Mouse (Mus musculus): ENCODE measurements around the gene Smim9. TPM values are rescaled to one million over a fixed set of nuclear protein-coding genes. Genes with fewer than 3 reads are reported as not detected.

The Smim9 gene
- total and polyA plus RNA-seq, 3 experiments, result not detected

DNA sequence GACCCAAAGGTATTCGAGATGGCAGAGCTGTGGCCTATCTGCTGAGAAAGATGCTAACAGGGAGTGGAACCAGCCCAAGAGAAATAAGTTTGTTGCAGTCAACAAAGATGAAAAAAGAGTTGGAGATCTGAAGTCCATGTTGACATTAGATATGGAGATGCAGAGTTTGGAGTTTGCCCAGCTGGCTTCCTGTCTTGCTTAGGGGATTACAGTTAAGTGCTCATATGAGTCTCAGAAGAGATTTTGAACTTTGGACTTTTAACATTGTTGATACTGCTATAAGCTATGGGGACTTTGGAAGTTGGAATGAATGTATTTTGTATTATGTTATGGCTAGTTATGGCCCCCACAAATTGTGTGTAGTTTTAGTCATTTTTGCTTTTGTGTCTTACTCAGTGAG lies 11.3 kb downstream of the Smim9 start:
- no peaks in the 10 kb centered on the region for H3K27me3 ChIP-seq (replicated peaks)
- no peaks in the 10 kb centered on the region for H3K36me3 ChIP-seq (replicated peaks in 1 of 2; ENCODE audit: control insufficient read depth in 1 of 2, insufficient read depth in 1 of 2, low read length in 1 of 2)
- no peak overlapping the region for H3K27ac ChIP-seq (ENCODE audit: insufficient read depth, low read depth)
- no peak overlapping the region for H3K9ac ChIP-seq (ENCODE audit: insufficient read depth, low read depth)
- in situ Hi-C loops (cut with MboI; ENCODE audit: low pct_ligation_motif_present, low pct_unique_long_range_greater_than_20kb, low sequenced_read_pairs), result no loop called here
- no peak for DNase-seq (ENCODE audit: extremely low read depth)
- H3K9me3 ChIP-seq (replicated peaks; ENCODE audit: low read length), result no peaks in the 10 kb centered on the region
- no peak overlapping the region for H3K4me2 ChIP-seq (ENCODE audit: insufficient read depth, low read depth, poor library complexity, severe bottlenecking)
- H3K79me2 ChIP-seq (replicated peaks; ENCODE audit: control insufficient read depth, extremely low read depth, insufficient read depth, poor library complexity, severe bottlenecking), result no peaks in the 10 kb centered on the region
- H3K4me1 ChIP-seq (ENCODE audit: control insufficient read depth in 1 of 2, insufficient read depth in 2 of 2), result no peaks in the 10 kb centered on the region
- TF ChIP-seq TCF12 (IDR thresholded peaks at IDR 0.05; ENCODE audit: low read depth, low read length) (no peak), CHD2 (IDR thresholded peaks at IDR 0.05; ENCODE audit: low read length) (no peak), MAFK (IDR thresholded peaks at IDR 0.05; ENCODE audit: insufficient replicate concordance, low read length) (no peak), MEF2A (IDR thresholded peaks at IDR 0.05; ENCODE audit: borderline replicate concordance, low read depth, low read length) (no peak), KAT2A (IDR thresholded peaks at IDR 0.05; ENCODE audit: insufficient replicate concordance, low read length) (no peak), MYC (IDR thresholded peaks at IDR 0.05; ENCODE audit: low read depth, low read length) (no peak), NELFE (IDR thresholded peaks at IDR 0.05; ENCODE audit: low read depth, low read length) (no peak), CTCF (conservative IDR thresholded peaks at IDR 0.05 in 1 of 2, IDR thresholded peaks at IDR 0.05 in 1 of 2; ENCODE audit: low read depth in 2 of 2, low read length in 2 of 2) (no peak), JUND (conservative IDR thresholded peaks at IDR 0.05; ENCODE audit: low read depth, low read length) (no peak), USF1 (IDR thresholded peaks at IDR 0.05; ENCODE audit: low read depth, low read length) (no peak), ZNF384 (IDR thresholded peaks at IDR 0.05; ENCODE audit: low read depth, low read length) (no peak), UBTF (IDR thresholded peaks at IDR 0.05; ENCODE audit: low read depth, low read length) (no peak), MAZ (IDR thresholded peaks at IDR 0.05; ENCODE audit: low read depth, low read length) (no peak), POLR2AphosphoS2 (IDR thresholded peaks at IDR 0.05; ENCODE audit: low read depth, low read length) (no peak), USF2 (conservative IDR thresholded peaks at IDR 0.05; ENCODE audit: low read depth, low read length) (no peak), GABPA (IDR thresholded peaks at IDR 0.05; ENCODE audit: insufficient replicate concordance, low read depth, low read length) (no peak), TBP (conservative IDR thresholded peaks at IDR 0.05; ENCODE audit: low read depth, low read length) (no peak), ZMIZ1 (IDR thresholded peaks at IDR 0.05; ENCODE audit: low read depth, low read length) (no peak)
- no peak overlapping the region for H3K4me3 ChIP-seq (replicated peaks in 1 of 3; ENCODE audit: low read depth in 2 of 3, low read length in 2 of 3, poor library complexity in 1 of 3)
- dilution Hi-C loops (cut with MboI; ENCODE audit: extremely low pct_ligation_motif_present, extremely low pct_unique_long_range_greater_than_20kb, low sequenced_read_pairs), result no loop called here

DNA sequence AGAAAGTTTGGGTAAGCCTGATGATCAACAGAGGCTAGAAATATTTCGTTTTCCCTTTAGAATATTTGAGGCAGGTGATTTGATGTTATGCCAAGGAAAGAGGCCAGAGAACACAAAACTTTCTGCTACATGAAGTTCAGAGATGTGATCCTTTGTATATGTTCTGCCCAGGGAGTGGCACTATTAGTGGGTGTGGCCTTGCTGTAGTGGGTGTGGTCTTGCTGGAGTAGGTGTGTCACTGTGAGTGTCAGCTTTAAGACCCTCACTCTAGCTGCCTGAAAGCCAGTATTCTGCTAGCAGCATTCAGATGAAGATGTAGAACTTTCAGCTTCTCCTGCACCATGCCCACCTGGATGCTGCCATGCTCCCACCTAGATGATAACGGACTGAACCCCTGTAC lies 13.3 kb downstream of the Smim9 start:
- Histone ChIP-seq H3K27me3 (replicated peaks) (no peaks in the 10 kb centered on the region), H3K36me3 (replicated peaks in 1 of 2; ENCODE audit: control insufficient read depth in 1 of 2, insufficient read depth in 1 of 2, low read length in 1 of 2) (no peaks in the 10 kb centered on the region), H3K9ac (ENCODE audit: insufficient read depth, low read depth) (no peak overlapping the region), H3K4me1 (ENCODE audit: control insufficient read depth in 1 of 2, insufficient read depth in 2 of 2) (no peaks in the 10 kb centered on the region), H3K9me3 (replicated peaks; ENCODE audit: low read length) (no peaks in the 10 kb centered on the region), H3K4me3 (replicated peaks in 1 of 3; ENCODE audit: low read depth in 2 of 3, low read length in 2 of 3, poor library complexity in 1 of 3) (no peak overlapping the region), H3K27ac (ENCODE audit: insufficient read depth, low read depth) (no peak overlapping the region), H3K4me2 (ENCODE audit: insufficient read depth, low read depth, poor library complexity, severe bottlenecking) (no peak overlapping the region), H3K79me2 (replicated peaks; ENCODE audit: control insufficient read depth, extremely low read depth, insufficient read depth, poor library complexity, severe bottlenecking) (no peaks in the 10 kb centered on the region)
- DNase-seq (ENCODE audit: extremely low read depth), result no peak
- TF ChIP-seq MAFK (IDR thresholded peaks at IDR 0.05; ENCODE audit: insufficient replicate concordance, low read length), result no peak
- no peak for TF ChIP-seq ZNF384 (IDR thresholded peaks at IDR 0.05; ENCODE audit: low read depth, low read length)
- no peak for TF ChIP-seq E2F4 (IDR thresholded peaks at IDR 0.05; ENCODE audit: insufficient replicate concordance, low read depth, low read length)
- TF ChIP-seq RCOR1 (conservative IDR thresholded peaks at IDR 0.05; ENCODE audit: low read depth, low read length), result no peak
- no peak for TF ChIP-seq KAT2A (IDR thresholded peaks at IDR 0.05; ENCODE audit: insufficient replicate concordance, low read length)
- TF ChIP-seq TBP (conservative IDR thresholded peaks at IDR 0.05; ENCODE audit: low read depth, low read length), result no peak
- in situ Hi-C loops (cut with MboI; ENCODE audit: low pct_ligation_motif_present, low pct_unique_long_range_greater_than_20kb, low sequenced_read_pairs), result no loop called here
- dilution Hi-C loops (cut with MboI; ENCODE audit: extremely low pct_ligation_motif_present, extremely low pct_unique_long_range_greater_than_20kb, low sequenced_read_pairs), result no loop called here

All from CH12.LX (cell line).